Mouse (Mus musculus): Measurements from ENCODE around the gene Erh.

The Erh gene

GRCm38 (mm10) chr12:80643693-80644505 is at the start of gene Erh, which contains the start of gene Slc39a9:
TSS of gene Erh (minus strand) at chr12:80644341.
TSS of gene Slc39a9 (plus strand) at chr12:80643883.
- DNase-seq (ENCODE audit: low read depth, low spot score), result peak; percentile 91

- DNase-seq (ENCODE audit: low read depth, low spot score), result no peak
Measured at GRCm38 (mm10) chr12:80693700-80694099, 49.6 kb upstream of the Erh start.

DNA sequence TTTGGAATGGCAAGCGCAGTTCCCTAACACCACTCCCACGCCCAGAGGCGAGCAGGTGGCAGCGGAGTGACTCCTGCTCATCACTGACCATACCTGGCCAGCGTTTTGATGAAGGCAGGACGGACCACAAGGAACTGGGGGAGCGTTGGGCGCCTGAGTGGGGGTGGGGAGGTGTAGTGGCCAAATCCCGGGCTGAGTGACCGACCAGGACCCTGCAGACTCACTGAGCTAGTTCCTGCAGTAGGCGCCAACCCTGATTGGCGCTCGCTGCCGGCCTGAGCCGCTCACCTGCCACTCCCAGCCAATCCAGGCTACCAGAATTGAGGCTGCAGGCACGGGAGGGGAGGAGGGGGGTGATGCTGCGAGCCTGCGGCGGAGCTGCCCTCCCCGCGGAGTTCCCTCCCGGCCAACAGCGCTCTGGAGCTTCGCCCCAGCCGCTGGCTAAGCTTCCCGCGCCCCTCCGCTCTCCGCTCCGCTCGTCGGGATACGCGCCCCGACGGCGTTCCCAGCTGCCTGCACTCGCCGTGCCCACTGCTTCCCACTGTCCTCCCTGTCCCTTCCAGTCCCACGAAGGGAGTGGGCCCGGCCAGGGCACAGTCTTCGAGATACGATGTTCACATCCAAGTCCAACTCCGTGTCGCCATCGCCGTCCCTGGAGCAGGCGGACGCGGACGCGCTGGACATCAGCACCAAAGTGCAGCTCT is 48.3 kb upstream of the Erh start, which contains the start of gene Plekhd1:
Gene Plekhd1, plus strand, starts transcription at position 323 of the 704 bp plus-strand sequence.
- DNase-seq (ENCODE audit: low read depth, low spot score), result no peak

DNA sequence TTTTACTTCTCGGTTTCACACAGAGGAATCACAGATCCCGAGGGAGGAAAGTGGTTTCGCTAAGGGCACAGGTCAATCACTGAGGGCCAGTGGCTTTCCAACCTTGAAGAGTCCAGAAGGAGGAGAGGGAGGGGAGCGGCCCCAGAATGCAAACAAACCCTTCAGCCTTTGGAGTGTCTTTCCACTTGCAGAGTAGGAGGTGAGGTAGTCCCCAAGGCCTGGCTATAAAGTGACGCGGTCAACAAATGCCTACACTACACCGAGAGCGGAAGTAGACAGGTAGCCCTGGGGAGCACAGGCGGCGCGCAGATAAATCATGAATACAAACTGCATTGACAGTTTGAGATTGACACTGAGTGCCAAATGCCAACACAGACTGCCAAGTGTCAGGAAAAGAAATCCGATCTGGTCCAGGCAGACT is 47.5 kb upstream of the Erh start:
- DNase-seq (ENCODE audit: low read depth, low spot score), result no peak

DNA sequence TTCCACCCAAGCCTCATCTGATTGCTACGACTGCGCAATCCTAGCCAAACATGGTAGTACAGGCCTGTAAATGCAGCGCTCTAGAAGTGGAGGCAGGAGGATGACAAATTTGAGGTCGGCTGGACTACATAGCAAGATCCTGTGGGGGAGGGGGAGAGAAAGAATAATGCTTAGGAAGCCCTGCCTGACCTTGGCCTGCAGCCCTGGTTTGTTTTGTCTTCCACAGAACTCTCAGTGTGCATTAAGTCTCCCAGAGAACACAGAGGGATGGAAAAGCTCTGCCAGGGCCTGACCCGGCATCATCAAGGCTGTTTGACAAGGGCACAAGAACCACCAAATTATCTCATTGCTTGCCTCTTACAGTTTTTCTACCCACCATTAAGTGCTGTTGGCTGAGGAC is 45.6 kb upstream of the Erh start:
- no peak for DNase-seq (ENCODE audit: low read depth, low spot score)

GRCm38 (mm10) chr12:80687788-80688211 is 43.7 kb upstream of the Erh start:
- peak; percentile 36 for DNase-seq (ENCODE audit: low read depth, low spot score)

DNA sequence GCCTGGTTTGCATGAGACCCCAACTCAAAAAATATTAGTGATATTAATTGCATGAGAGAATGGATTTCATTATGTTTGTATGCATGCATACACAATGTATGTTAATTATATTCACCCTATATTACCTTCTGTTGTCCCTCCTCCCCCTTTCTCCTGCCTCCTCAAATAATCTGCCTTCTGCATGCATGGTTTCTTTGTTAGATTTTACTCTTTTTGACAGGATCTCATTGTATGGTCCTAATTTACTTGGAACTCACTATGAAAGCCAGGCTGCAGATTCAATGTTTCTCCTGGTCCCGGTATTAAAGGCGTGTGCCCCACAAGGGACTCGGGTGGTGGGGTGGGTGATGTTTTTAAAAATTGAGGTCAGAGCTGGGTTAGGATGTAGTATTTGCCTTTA is 40.2 kb upstream of the Erh start:
- no peak for DNase-seq (ENCODE audit: low read depth, low spot score)

- DNase-seq (ENCODE audit: low read depth, low spot score), result no peak
Measured at GRCm38 (mm10) chr12:80683554-80683953, 39.4 kb upstream of the Erh start.

DNA sequence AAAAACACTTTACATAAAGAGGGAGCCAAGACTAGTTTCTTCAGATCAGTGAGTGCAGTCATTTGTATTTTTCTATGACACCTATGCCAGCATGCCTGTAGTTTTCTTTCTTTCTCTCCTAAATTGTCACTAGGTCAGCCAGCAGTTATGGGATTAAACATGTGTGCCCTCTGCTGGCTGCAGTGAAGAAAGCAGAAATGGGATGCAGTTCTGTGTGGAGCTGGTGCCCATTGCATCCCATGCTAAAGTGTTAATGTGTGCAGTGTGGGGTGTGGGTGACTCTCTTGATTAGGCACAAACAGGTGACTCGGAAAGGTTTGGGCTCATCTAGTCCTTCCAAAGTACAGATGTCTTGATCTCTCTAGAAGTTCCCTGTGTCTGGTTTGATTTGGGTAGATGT is 37.2 kb upstream of the Erh start:
- DNase-seq (ENCODE audit: low read depth, low spot score), result no peak

- DNase-seq (ENCODE audit: low read depth, low spot score), result no peak
Measured at GRCm38 (mm10) chr12:80673170-80673569, 29.0 kb upstream of the Erh start.

DNA sequence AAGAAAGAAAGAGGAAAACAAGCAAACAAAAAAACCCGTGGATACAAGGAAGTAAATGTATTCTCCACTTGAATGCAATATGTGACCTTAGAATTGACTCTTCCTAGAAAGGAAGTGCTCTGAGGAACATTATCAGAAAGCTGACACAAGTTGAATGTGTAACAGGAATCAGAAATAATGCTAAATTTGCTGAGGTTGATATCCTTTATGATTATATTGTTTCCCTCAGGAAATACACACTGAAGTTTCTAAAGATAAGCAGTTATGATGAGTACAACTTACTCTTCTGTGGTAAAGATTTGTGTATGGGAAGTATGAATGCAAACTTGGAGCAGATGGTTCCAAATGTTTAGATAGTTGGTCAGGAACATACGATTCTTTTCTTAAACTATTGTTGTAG is 24.2 kb upstream of the Erh start:
- no peak for DNase-seq (ENCODE audit: low read depth, low spot score)

- no peak for DNase-seq (ENCODE audit: low read depth, low spot score)
Measured at GRCm38 (mm10) chr12:80663935-80664334, 19.8 kb upstream of the Erh start.

- no peak for DNase-seq (ENCODE audit: low read depth, low spot score)
Measured at GRCm38 (mm10) chr12:80662322-80662721, 18.2 kb upstream of the Erh start.

GRCm38 (mm10) chr12:80658661-80659060 is 14.5 kb upstream of the Erh start:
- DNase-seq (ENCODE audit: low read depth, low spot score), result no peak

DNA sequence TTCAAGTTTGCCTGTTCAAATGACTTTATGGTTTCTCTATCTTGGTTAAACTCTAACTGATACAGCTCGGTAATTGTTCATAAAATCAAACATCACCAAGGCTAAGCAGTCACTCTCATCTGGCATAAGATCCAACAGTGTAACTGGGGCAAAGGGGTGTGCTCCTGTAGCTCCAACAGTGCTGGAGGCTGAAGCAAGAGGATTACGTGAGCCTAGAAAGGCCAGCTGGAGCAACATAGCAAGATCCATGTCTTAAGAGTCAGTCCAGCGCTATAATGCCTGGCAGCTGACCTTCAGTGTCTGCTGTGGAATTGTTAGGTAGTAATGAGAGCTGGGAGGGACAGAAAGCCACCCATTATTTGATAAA is 10.5 kb upstream of the Erh start:
- DNase-seq (ENCODE audit: low read depth, low spot score), result no peak

DNA sequence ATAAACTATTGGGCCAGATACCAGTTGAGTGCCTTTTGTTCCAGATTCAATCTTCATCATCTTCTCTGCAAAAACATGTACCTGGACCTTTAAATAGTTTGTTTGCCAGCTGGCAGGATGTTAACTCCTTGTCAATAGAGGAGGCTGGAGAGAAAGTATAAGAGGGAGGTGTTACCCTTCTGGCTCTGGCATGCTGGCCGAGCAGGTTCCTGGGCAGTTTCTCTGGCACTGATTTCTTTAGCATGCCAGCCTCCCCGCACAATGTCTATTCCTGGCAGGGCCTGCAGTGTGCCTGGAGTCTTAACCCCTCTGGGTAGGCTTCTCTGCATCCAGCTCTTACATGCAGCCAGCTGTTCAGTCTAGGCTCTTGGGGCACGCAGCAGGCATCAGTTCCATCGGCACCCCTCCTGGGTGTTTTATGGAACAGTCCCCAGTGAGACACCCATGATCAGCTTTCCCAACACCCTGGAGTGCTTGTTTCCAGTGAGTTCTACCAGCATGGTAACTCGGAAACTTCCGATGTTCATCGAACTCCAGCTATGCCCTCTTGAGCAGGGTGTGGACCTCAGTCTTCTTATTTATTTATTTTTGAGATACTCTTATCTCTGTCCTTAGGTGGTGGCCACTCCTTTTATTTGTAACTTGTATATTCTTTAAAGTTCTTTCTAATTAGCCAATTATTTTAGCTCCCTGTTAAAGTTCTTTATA is 10.0 kb upstream of the Erh start:
- DNase-seq (ENCODE audit: low read depth, low spot score), result no peak

DNA sequence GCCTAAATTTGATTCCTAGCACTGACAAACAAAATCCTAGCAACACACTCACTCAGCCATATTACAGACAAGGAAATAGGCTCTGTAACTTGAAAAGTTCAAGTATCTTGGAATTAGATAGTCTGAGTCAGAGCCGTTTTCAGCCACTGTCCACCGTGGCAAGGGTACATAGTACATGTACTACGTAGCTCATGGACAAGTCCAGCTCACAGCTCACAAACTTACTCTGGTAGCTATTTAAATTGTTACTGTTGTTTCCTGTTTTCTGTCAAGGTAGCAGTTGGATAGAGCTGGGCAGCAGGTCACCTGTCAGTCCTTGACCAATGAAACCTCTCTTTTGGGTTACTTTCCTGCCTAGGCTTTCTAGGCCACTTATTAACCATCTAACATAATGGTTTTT is 2.2 kb upstream of the Erh start:
- DNase-seq (ENCODE audit: low read depth, low spot score), result no peak

DNA sequence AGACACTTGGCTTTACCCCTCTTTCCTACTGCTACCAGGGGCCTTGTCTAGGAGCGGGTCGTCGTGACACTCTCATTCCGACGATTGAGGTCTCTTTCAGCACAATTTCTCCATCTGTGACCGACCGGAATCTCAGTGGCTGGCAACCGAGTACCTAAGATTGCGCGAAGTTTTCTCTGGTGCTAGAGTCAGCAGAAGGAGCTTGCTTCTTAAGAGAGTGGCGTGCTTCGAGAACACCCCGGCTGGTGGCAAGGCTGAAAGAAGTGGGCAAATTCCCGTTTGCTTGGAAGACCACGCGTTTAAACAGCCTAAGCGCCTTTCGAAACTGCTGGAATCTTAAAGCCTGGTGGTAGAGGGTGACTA is 346 bp upstream of the Erh start:
- no peak for DNase-seq (ENCODE audit: low read depth, low spot score)

DNA sequence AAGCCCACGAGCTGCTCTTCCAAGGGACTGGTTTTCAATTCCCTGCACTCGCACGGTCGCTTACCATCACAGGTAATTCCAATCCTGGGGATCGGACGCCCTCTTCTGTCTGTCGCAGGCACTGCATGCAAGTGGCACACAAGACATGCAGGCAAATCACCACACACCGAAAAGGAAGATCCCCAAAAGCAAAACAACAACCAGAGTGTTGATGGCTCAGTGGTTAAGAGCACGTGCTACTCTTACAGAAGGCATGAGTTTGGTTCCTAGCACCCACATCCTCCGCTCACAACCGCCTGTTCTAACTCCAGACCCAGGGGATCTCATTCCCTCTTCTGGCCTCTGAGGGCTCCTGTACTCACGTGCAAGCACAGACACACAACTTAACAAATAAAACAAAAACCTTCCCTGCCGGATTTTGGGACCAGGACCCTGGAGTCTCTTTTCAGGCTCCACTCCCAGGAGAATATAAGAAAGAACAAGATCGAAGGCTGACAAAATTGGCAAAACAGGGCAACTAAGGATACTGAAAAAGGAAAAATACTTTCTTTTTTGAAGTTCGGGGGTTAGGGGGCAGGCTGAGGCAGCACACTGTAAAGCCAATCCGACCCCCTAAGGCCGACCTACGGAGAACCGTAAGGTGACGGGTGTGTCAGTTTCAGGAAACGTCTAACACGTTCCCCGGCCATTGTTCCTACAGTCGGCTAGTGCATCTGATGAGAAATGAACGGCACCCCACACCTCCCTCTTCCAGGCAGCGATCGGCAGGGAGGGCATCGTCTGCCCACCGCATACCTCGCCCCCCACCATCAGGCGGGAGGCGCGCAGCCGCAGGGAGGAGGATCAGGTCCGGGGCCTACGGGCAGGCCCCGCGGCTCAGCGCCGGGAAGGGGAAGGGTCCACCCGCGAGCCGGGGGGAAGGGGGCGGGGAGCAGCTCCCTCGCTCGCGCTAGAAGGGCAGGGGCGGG is 1.1 kb downstream of the Erh start:
- DNase-seq (ENCODE audit: low read depth, low spot score), result no peak

DNA sequence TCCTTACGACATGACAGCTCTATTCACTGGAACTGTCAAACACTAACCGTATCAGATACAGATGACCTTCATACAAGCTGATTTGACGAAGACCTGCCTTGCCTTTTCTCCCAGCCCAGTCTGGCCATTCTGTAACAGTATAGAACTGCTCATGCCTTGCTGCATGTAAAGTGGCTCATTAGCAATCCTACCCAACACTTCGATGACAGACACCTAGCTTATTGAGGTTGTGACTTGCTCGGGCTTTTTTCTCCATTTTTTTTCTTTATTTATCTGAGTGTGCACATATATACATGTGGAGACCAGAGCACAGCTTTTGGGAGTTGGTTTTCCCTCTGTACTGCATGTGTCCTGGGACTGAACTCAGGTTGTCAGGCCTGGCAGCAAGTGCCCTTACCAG is 12.4 kb downstream of the Erh start:
- DNase-seq (ENCODE audit: low read depth, low spot score), result no peak

DNA sequence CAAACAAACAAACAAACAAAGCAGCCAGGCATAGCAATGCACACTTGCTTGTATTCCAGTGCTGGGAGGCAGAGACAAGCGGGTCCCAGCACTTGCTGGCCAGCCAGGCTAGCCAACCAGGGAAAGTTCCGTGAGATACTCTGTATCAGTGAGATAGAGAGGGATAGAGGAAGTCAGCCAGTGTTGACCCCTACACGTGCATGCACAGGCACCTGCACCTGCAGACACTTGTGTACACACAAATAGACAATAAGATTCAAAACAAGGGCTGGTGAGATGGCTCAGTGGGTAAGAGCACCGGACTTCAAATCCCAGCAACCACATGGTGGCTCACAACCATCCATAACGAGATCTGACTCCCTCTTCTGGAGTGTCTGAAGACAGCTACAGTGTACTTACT is 23.6 kb downstream of the Erh start:
- no peak for DNase-seq (ENCODE audit: low read depth, low spot score)
